Mouse (Mus musculus) CD4-positive helper T cell, adult 2 months (primary cell): ENCODE results near the gene Vps8.
A peak's percentile ranks its signal among the peaks of the same experiment; 100 is the strongest.

Experiments
- DNase-seq: peaks from one replicate; pipeline ENCODE4 v3.0.0-alpha.2; 2012; ENCODE audit warnings: low read depth, missing footprints, low spot score

The Vps8 gene

GRCm38 (mm10) chr16:21549751-21550150 lies 126.8 kb downstream of the Vps8 start:
- no peak for DNase-seq

DNA sequence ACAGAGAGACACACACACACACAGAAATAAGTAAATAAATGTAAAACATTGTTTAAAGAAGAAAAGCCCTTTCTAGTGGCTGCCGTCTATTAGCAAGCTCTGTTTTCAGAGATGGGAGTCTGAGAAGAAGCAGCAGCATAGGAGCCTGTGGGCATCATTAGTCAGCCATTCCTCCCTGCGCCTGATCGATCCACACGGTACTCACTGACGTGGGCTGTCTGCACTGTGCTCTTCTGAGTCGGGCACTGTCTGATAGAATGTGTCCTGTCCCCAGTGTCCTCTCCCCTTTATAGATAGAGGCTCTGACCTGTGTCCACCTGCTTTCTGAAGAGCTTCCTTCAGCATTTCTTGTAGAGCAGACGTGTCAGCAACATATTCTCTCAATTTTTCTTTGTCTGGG lies 127.5 kb downstream of the Vps8 start:
- no peak for DNase-seq

DNA sequence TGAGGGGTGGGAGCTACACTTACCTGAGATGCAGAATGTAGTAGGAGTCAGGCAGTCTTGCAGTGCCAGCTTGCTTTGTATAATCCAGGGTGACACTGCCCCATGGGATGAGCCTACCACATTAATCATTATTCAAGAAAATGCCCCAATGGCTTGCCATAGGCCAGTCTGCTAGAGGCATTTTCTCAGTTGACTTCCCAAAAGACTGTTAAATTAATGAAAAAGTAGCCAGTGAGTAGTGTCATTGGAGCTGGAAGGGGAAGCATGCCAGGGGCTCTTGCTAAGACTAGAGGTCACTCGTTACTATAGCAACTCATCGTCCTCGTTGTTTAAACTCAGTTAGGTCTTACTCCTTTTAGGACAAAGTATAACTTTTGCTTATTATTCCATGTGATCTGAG lies 130.6 kb downstream of the Vps8 start:
- DNase-seq = no peak

GRCm38 (mm10) chr16:21562625-21563300 lies 139.8 kb downstream of the Vps8 start:
- DNase-seq = no peak

GRCm38 (mm10) chr16:21563322-21563721 lies 140.4 kb downstream of the Vps8 start:
- DNase-seq = no peak

DNA sequence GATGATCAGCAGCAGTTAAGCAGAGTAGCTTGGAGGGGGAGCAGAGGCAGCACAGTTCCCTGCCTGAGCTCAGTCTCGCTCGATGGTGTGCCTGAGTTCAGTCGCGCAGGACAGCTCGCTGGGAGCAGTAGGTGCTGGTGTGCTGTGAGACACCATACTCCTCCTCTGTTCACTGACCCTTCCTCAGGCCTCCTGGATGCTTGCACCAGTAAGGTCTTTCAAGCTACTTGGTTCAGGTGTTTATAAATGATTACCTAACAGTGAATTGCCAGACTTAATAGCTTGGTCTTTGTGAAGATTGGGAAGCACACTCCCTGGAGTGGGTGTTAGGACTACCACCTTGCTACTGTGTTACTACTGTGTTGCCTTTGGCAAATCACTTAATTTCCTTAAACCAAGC lies 144.2 kb downstream of the Vps8 start:
- DNase-seq = no peak

DNA sequence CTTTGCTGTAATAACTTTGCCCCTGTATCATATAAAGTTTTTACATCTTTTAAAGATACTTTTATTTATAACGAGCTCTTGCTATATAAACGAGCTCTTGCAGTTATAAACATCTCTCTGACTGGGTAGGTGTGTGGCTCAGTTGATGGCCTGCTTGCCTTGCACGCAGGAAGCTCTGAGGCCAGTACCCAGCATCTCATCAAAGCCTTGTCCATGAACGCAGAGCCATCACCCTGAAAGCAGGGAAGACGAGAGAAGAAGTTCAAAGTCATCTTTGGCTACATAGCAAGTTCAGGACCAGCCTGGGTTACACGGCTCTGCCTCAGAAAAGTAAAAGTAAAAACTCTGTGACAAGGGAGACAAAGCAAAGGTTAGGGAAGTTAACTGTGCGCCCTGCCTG lies 147.0 kb downstream of the Vps8 start:
- no peak for DNase-seq

DNA sequence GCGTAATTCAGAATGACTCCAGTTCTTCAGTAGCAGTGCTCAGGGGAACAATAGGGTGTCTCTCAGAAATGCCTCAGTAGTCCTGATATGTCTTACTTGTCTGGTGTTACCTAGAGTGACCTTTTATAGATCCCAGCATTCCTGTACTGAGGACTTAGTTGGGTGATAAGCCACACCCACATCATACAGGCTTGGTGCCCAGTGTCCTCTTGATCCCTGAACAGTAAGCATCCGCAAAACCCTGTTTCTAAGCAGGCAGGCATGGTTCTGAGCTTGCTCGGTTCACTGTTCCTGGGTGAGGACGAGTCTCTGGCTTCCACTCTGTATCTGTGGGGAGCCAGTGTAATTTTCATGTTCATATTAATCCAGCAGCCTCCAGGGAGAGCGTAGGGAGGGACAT lies 147.9 kb downstream of the Vps8 start:
- DNase-seq = no peak

GRCm38 (mm10) chr16:21576000-21576420 lies 153.1 kb downstream of the Vps8 start:
- DNase-seq = no peak

GRCm38 (mm10) chr16:21589110-21589509 lies 166.2 kb downstream of the Vps8 start:
- DNase-seq = no peak

DNA sequence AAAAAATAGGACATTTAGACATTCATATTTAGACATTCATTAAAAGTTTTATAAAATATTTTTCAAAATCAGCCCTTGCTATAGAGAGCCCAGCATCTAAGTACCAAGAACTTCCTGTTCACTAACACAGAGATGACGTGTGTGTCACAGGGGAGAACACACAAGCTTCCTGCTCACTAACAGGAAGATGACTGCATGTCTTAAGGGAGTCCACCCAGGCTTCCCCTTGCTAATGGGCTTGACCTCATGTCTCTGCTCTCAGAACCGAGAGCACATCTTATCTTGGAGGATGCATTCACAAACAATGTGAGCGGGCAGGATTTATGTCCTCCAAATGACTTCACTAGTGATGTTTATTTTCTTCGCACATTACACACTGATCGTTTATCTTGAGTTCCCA lies 167.9 kb downstream of the Vps8 start:
- no peak for DNase-seq

DNA sequence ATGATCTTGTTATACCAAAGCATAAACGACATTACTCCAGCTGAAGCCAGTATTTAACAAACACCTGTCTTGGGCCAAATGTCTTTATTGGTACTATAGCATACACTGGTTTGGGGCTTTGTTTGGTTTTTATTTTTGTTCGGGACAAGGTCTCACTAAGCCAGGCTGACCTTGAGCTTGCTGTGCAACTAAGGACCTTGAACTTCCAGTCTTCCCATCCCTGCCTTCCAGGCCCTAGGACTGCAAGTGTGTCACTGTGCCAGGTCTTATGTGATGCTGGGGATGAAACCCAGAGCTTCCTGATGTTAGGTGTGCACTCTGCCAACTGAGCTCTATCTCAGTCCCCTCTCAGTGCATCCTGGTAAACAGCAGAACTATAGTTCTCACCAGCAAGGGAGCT lies 168.6 kb downstream of the Vps8 start:
- DNase-seq = no peak

GRCm38 (mm10) chr16:21595539-21595938 lies 172.6 kb downstream of the Vps8 start:
- no peak for DNase-seq

DNA sequence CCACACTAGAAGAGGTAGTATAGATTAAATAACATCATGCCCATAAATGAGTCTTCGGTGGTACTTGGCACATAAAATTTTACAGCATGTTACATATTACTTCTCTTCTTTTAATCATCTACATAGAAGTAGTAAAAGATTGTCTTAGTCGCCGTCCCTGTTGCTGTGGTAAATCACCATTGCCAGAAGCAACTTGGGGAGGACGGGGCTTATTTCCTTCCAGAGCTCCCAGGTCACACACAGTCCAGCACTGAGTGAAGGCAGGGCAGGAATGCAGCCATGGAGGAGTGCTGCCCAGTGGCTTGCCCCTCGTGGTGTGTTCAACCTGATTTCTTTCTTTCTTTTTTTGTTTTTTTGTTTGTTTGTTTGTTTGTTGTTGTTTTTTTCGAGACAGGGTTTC lies 181.4 kb downstream of the Vps8 start:
- no peak for DNase-seq

- DNase-seq = no peak
Observed at GRCm38 (mm10) chr16:21606249-21607020, 183.5 kb downstream of the Vps8 start.

DNA sequence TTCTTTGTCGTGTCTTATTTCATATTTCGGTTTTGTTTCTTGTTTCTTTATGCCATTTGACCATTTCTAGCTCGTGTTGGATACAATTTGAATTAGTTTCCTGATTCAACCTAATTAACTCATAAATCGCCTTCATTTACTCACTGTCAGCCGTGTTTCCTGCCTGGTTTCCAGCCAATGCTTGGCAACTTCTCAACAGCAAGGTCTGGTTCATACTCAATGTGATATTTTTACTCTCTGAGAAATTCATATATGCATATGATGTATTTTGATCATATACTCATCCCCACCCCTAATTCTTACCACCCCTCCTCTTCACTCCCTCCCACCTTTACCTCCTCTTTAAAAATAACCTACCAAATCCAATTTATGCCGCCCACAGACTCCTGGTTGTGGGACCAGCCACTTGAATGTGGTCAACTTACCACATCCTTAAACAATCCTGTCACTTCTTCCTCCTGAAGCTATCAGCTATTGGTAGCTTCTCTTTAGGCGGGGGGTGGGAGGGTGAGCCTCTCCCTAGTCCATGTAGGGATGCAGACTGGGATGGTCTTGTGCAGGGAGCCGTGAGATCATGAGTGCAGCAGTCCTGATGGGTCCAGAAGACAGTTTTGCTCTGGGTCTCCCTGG lies 184.2 kb downstream of the Vps8 start:
- DNase-seq = no peak

- no peak for DNase-seq
Observed at GRCm38 (mm10) chr16:21607651-21608040, 184.7 kb downstream of the Vps8 start.

GRCm38 (mm10) chr16:21608176-21608865 lies 185.4 kb downstream of the Vps8 start:
- DNase-seq = no peak

DNA sequence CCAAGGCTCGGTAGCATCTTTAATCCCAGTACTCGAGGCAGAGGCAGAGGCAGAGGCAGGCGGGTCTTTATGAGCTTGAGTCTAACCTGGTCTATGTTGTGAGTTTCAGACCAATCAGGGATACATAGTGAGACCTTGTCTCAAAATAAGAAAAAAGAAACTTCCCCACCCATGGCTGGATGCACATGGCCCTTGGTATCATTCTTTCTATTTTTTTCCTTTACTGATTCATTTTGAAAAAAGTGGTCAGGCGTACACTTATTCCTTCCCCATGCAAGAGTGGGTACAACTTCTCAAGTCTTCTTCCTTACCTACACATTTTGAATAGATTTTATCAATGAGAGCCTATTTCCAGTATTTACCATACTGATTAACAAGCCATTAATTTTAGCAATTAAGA lies 187.6 kb downstream of the Vps8 start:
- DNase-seq = no peak

DNA sequence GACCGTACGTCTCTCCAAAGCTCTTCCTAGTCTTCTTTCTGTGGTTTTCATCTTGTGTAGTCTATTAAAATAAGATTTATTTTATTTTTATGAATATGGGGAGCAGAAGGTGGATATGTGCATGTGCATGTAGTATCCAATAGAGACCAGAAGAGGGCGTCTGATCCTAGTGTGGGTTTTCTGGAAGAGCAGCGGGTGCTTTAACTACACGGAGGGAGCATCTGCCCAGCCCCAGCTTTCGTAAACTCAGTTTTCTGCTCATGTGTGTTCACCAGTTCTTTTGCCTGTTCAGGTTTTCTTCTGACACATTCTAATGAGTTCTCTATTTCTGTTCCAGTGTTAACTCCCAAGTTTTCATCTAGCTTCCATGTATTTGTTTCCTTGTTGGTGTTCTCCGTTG lies 192.9 kb downstream of the Vps8 start:
- DNase-seq = peak; percentile 21

- no peak for DNase-seq
Observed at GRCm38 (mm10) chr16:21620630-21621029, 197.7 kb downstream of the Vps8 start.
